Mouse (Mus musculus): ENCODE results near the gene Ankrd13d. TPM values are rescaled to one million over a fixed set of nuclear protein-coding genes. Genes with fewer than 3 reads are reported as not detected.

Gene Ankrd13d
- total RNA-seq (2021), result 1 to 10 TPM; 3.5 to 8.5 TPM
- long read RNA-seq, experiment 1, partial matches to known transcripts, result 3 of 5 reads
- long read RNA-seq, experiment 1, other reads (novel, unspliced or antisense), result 0 of 5 reads
- long read RNA-seq, experiment 2, partial matches to known transcripts, result 5 of 5 reads
- long read RNA-seq, experiment 2, other reads (novel, unspliced or antisense), result 0 of 5 reads

DNA sequence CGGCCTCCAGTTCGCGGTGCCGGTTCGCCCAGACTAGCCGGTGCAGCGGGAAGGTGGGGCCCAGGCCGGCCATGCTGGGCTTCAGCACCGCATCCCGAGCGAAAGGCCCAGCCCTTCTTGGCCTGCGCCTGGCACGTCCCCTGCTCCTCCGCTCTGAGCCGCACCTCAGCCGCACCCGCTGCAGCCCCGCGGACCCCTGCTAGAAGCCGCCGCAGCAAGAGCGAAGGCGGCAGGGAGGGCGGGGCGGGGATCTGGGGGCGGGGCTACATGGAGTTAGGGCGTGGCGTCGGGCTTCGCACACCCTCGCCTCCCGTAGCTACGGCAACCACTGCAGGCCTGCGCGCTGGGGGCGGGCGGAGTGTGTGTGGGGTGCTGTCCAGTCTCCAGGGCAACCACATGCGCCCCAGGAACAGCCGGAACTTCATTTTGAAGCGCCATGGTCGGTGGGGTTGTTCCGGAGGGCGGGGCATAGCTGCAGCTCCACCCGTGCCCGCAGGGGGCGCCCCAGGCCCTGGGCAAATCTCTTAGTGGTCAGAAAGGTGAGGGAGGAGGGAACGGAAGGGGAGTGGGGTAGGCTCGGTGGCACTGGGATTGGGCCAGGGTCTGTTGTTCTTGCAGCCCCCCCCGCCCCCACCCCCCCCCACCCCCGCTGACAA lies at the start of gene Ankrd13d:
Ankrd13d (minus strand) TSS at position 240 of the 656 bp plus-strand sequence.
- peak; percentile 88 for DNase-seq

DNA sequence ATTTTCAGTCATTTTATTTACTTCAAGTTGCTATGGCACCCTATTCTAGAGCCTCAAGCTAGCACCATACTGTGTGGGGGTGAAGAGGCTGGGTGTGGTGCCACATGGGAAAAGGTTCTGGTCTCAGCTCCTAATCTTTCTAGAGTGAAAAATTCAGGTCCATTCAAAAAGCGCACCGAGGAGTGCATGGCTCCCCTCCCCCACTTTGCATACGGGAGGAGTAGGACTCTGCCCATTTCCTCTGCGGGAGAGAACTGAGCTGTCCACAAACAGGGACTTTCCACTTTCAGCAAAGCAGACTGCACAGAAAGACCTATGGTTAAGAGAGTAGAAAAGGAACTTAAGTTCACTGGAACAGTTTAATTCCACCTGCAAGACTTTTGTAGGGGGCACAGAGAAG lies 49.7 kb upstream of the Ankrd13d start:
- peak; percentile 80 for DNase-seq

DNA sequence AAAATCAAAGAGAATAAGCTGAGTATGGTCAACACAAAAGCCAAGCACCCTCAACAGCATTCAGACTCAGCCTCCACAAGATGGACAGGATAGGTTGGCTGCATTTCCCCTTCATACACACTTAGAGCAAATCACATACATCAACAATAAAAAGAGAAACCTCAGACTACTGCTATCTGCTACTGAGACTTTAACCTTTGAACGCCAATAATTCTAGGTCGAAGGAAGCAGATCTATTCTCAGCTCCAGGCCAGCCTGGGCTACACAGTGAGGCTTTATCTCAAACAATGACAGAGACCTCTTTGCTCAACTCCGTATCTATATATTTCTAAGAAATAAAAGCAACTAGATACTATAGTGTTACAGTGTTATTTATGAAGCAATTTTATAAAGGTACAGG lies 48.3 kb upstream of the Ankrd13d start:
- no peak for DNase-seq

DNA sequence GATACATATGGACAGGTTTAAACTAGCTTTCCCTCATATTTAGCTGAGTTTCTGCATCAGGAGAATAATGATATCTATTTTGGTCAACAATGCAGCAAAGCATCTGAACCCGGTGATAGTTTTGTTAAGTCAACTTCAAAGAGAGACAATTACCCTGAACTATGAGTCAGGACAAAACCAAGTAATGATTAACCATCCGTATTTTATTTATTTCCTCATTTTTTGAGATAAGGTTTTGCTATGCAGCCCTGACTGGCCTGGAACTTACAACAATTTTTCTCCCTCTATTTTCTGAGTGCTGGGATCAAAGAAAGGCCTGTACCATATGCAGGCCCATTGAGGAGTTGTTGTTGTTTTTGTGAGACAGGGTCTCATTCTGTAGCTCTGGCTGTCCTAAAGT lies 47.7 kb upstream of the Ankrd13d start:
- no peak for DNase-seq

DNA sequence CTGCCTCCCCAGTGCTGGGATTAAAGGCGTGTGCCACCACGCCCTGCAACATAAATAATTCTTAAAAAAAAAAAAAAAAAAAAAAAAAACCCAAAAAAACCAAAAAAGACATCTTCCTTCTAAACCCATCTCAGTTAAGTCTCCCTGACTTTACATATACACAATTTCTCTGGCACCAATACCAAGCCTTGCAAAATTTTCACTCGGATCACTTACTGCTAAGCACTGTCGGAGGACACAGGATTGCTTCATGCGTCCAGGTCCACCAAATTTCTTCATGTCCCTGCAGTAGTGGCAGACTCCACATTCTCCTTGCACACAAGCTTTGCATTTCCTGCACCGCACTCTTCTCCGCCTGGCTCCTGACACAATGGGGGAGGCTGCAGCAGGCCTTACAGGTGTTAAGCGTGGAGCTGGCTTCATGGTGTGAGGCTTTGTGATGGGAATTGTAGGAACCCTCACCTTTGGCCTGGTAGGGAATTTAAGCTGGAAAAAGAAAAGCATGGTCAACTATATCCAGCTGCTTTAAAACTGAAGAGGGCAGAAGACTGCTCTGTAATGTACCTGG lies 45.9 kb upstream of the Ankrd13d start:
- DNase-seq, result no peak

DNA sequence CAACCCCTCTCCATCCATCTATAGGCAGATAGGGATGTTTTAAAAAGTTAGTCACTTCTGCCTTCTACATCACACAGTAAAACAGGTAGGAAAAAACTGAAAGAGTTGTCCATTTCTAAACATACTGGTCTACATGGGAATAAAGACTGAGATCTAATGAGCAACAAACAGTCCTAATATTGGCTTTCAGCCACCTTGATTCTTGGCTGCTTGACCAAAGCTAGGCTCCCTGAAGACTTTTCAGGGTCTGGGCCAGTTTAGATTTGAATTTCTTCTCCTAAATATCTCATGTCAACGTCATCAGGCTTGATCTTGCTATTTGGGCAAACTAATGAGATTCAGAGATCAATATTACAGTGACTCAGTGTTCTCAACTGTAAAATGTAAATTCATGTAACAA lies 43.9 kb upstream of the Ankrd13d start:
- peak; percentile 50 for DNase-seq

DNA sequence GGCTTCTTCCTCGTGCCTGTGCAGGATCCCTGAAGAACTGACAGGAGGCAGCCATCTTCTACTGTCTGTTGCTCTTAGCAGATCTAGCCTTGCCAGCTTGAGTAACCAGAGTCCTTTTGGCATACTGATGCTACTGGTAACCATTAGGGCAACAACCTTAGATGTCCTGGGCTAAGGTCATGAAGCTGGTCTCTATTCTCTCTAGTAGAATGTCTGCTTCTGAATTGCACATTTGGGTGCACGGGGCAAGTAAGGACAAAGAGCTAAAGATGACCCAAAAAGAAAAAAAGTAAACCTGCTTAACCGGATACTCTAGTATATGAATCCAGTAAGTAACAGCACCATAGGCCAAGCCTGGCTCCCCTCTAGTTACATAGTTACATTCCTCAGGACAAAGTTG lies 43.2 kb upstream of the Ankrd13d start:
- no peak for DNase-seq

DNA sequence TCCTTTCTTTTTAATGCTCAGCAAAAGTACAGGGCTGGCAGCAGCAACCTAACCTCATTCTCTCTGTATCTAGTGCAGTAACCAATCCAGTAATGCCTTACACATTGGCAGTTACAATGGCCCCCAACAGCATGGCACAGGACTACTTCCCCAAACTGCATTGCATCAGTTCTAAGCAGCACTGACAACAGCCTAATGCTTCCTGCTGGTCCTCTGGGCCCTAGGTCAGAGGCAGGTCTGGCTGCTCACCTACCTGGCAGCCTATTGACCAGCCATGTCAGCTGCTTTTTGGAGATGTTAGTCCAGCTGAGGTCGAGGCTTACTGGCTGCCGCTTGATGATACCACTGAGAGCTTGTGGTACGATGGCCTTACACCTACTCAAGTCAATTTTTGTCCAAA lies 39.2 kb upstream of the Ankrd13d start:
- no peak for DNase-seq

DNA sequence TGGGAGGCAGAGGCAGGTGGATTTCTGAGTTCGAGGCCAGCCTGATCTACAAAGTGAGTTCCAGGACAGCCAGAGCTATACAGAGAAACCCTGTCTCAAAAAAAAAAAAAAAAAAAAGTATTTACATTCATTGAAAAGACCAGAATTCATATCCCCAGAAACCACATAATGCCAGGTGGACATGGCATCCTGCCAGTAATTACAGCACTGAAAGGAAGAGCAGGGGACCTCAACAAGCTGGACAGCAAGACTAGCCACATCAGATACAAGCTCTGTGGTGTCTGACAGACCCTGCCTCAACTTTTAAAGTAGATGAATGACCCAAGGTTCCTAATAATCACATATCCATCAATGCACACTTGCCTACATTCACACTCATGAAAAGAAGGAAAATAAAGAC lies 38.7 kb upstream of the Ankrd13d start:
- no peak for DNase-seq

DNA sequence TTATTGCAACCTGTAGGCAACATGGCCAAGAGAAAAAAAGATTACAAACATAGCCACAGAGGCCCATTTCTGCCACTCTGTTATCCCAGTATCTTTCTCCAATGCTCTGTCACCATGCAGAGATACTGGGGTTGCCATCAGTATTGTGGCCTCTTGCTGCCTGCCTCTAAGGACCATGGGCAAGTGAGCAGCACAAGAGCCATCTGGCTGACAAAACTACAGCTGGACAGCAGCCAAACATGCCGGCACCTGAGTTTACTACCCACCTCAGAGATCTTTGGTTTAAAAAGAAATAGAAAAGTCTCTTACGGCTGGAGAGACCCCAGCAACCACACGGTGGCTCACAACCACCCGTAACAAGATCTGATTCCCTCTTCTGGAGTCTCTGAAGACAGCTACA lies 36.3 kb upstream of the Ankrd13d start:
- no peak for DNase-seq

DNA sequence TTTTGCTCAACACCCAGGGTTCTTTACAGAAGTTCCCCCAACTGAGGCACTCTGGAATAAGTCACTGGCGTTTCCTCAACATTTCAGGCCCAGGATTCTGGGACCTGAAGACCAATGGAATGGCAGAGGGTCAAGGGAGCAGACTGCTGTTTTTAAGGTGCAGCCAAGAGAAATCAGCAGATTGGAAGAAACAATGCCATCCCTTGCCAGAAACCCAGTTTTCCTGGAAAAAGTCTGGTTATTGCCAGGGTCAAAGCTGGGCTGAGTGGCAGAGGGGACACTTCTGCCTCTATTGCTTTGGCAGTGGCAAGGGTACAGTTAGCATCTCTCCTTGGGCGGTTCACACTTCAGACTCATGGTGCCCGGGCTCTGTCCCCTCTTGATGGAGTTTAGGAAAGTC lies 34.2 kb upstream of the Ankrd13d start:
- DNase-seq, result no peak

DNA sequence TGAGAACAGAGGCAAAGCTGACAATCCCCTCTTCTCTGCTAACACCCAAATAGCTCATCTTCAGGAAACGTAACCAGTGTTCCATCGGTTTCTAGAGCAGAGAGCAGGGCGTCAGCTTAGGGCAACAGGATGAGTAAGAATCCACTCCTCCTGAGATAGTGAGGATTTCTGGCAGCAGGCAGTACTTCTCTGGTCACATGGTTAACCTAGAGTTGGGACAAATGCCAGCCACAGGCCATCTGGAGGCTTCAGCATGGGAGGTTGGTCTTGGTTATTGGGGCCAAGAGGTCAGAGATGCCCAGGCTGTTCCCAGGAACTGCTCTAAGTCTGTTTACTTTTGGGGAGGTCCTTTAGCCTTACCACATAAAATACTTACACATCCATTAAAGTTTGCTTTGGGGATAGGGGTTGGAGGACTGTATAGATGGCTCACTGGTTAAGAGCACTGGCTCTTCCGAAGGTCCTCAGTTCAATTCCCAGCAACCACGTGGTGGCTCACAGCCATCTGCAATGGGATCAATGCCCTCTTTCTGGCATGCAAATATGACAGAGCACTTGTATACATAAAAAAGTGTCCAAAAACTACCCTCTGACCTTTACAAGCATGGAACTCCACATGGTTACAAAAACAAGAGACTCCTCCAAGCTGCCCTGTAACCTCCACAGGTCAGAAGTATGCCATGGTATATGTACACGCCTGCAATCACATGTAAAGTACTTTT lies 32.4 kb upstream of the Ankrd13d start:
- peak; percentile 72 for DNase-seq

DNA sequence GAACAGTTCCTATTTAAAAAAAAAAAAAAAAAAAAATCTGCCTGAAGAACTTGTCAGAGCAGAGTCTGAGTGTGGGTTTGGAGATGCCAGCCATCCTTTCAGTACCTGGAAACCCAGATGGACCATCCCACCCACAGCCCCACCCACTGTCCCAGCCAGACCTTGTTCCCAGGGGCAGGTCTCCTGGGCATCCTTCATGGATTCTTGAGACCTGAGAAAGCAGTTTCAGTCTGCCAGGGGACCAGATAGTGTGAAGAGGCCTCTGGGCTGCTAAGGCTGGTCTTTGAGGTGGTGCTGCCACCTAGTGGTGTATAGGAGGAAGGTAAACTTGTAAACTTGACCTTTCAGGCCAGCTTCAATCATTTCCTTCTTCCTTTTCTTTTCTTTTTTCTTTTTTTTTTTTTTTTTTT lies 26.8 kb upstream of the Ankrd13d start:
- peak; percentile 63 for DNase-seq

DNA sequence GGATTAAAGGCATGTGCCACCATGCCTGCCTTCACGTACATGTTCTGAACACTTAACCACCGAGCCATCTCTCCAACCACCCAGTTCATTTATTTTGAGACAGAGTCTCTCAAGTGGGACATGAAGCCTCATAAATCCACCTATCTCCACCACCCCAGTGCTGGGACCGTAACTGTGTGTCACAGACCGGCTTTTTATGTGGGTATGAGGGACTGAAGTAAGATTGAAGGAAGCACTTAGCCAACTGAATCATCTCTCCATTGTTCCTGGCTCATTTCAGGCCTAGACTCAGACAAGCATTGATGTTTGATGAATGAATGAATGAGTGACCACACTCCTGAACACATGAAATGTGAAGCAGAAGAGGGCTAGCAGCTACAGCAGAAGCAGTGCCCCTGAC lies 26.4 kb upstream of the Ankrd13d start:
- no peak for DNase-seq

DNA sequence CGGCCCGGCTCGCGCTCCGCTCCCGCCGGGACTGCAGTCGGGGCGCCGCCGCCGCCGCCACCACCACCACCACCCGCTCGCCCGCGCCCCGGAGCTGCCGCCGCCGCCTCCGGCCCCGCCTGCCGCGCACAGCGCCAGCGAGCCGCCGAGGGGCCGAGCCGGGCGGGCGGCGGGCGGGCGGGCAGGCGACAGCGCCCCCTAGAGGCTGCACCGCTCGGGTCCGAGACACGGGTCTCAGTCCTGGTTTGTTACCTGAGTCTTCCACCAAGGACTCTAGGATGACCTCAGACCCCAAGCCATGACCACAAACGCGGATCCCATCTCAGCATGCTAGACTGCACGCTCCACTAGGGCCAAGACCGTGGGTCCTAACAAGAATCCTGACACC lies 23.2 kb upstream of the Ankrd13d start, which contains the start of gene Grk2:
Grk2 (minus strand) TSS at position 33 of the 388 bp plus-strand sequence.
- DNase-seq, result peak; percentile 93

DNA sequence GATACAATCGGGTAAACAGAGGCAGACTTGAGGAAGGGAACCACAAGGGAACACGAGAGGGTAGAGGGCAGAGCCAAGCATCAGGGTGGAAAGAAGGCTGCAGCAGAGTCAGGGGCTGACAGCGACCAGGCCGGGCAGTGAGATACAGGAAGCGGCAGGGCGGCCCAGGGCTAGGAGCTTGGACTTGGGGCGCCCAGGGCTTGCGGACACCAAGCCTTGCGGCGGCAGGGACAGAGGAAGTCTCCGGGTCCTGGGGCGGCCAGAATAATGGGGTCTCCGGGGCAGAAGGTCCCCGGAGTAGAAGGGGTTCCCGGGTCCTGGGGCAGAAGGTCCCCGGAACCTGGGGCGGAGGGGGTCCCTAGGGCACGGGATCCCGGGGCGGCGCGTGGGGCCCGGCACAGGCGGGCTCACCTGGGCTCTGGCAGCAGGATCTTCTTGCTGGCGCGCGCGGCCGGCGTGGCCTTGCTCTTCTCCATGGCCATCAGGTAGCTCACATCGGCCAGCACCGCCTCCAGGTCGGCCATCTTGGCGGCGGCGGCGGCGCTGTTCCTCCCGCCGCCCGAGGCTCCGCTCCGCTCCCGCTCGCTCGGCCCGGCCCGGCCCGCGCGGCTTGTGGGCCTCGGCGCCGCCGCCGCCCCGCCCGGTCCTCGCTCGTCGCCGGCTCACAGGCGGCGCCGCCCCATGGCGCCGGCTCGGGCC lies 22.7 kb upstream of the Ankrd13d start:
- DNase-seq, result peak; percentile 60

DNA sequence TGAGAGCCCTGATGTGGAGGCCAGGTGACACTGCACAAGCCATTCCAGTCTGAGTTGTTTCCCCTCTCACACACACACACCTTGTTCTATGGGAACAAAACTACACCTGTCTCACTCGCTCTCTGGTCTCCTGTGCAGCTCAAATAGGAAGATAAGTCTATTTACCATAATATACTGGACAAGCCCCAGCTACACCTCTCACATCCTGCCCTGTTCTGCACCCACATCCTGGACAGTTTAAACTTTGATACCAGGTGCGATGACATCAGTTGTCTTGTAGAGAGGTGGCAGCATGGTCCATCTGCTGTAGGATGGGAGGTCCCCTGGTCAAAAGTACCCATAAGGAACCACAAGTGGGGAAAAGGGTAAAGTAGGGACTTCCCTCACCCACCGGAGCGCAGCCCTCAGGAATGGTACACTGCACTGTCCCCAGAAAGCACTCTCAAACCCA lies 22.0 kb upstream of the Ankrd13d start:
- no peak for DNase-seq

DNA sequence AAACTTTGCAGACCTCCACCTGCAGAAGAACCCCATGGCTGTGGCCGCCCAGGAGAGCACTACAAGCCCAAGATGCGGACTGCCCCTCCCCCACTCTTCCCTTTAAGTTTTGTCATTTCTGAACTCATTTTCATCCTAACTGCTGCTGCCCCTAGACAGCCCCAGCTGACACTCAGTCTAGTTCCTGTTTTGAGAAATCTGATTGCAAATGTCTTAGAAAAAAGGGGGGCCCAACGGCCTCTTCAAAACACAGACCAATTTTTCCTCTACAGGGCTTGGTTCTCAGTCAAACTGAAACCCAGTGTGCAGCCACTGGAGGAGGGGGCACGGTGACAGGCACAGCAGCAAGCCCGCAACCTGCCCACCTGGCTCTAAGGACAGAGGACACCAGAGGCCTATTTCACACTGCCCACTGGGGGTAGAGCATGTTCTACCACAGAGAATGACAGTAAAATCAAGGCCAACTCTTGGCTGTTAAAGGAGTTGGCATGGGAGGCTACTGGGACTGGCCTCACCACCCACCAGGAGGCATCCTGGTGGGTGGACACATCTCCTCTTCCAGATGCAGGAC lies 21.4 kb upstream of the Ankrd13d start:
- DNase-seq, result no peak

DNA sequence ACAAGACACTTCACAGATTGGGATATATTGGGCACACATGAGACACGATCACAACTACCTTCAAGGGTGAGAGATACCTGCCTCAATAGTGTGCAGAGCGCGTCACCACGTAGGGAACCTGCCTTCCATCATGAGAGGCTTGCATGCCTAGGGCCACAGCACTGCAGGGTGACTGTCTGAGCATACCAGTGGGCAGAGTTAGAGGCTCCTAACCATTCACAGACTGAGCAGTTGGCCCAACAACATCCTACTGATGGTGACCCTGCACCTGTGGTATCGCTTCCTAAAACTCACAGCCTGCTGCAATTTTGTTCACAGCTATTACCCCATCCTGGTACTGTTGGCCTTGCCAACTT lies 20.7 kb upstream of the Ankrd13d start:
- no peak for DNase-seq

DNA sequence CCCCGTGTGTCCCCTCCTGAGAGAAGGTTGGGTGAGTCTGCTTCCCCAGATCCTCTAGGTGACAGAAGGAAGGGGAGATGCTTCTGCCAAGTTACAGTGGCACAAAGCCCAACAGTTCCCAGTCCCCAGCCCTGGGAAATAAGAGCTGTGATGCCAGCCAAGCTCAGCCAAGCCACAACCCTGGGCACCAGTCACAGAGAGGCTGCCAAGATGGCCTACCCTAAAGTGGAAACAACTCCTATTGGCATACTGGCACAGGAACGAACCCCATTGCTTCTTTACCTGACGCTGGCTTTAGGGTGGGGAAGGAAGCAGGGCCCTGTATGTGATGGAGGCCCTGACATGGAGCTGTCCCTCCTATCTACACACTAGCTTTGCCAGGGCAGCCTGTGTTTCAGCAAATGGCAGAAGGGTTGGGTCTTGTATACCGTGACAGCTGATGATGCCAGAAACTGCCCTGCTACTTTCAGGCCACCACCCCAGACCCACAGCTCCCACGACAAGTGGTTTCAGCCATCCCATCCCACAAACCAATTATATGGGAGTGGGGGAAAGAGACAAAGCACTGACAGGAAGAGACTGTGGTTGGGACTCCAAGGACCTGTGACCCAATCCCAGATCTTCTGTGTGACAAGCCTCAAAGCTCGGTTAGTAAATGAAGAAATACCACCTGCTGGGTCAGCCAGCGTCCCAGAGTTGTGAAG lies 20.2 kb upstream of the Ankrd13d start:
- DNase-seq, result peak; percentile 72

Measured in adrenal gland, postnatal 10 days (tissue).